Mouse (Mus musculus): Measurements from ENCODE around the gene Dlgap3. TPM values are rescaled to one million over a fixed set of nuclear protein-coding genes. Genes with fewer than 3 reads are reported as not detected.

Dlgap3 gene
- polyA plus RNA-seq, 1 experiment from 2014 or later: 0.24 TPM

DNA sequence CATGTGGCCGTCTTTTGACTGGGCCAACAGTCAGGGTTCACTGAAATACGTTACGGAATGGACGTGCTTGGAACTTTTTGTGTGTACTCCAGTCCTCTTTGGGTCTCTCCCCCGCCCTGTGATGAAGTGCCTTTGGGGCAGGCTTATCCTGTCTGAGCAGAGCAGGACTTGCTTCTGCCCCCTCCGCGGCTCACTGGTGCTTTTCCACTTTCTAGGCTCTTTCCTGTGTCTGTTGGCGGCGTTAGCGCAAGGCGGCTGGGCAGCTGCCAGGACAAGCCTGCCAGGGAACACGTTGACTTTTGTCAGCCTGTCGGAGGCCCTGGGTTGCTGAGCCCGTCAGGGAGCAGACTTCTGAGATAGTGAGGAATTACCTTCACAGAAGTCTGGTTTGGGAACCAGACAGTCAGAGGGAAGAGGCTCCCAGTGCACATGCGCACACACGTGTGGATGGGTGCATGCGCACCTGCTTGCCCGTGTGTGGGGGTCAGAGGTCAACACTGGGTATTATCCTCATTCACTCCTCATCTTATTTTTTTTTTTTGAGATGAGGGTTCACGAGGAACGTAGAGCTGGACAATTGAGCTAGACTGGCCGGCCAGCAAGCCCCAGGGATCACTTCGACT is 83.1 kb downstream of the Dlgap3 start:
- 47% methylated on average over 22 of the region's 22 CpGs for WGBS (ENCODE audit: insufficient replicate concordance)
- Histone ChIP-seq H3K4me1 (ENCODE audit: control insufficient read depth, low read depth, low read length) (no peaks in the 10 kb centered on the region), H3K4me3 (ENCODE audit: low read depth, low read length) (no peak overlapping the region), H3K9me3 (replicated peaks; ENCODE audit: control insufficient read depth, low read length) (no peaks in the 10 kb centered on the region), H3K9ac (ENCODE audit: low read depth, low read length) (no peak overlapping the region), H3K27ac (ENCODE audit: low read length) (no peak overlapping the region), H3K4me2 (ENCODE audit: low read depth, low read length) (no peak overlapping the region), H3K36me3 (ENCODE audit: control insufficient read depth, insufficient read depth) (peaks cover 2% of the 10 kb centered on the region), H3K27me3 (ENCODE audit: control insufficient read depth, insufficient read depth, low read depth, low read length) (no peaks in the 10 kb centered on the region; the same call in 1 of the 2 replicates)
- no peak for ATAC-seq (ENCODE audit: low read depth)

DNA sequence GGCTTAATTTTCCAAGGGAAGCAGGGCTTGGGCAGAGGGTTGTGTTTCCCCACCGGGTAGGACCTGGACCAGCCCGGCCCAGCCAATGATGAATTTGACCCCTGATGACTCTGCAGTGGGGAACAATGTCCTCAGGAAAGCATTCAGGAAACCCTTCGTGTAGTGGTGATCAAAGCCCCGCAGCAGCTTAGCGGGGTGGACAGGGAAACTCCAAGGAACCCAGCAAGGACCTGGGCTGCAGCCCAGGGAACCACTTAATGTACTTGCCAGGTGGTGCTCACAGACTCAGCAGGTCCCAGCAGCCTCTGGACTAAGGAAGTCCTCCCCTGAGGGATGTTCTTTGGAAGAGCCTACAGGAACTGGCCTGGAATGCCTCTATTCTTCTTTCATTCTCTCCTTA is 87.7 kb downstream of the Dlgap3 start:
- no peaks in the 10 kb centered on the region for H3K9me3 ChIP-seq (replicated peaks; ENCODE audit: control insufficient read depth, low read length)
- 24% methylated on average over 5 of the region's 5 CpGs for WGBS (ENCODE audit: insufficient replicate concordance)
- H3K9ac ChIP-seq (ENCODE audit: low read depth, low read length): no peak overlapping the region
- no peaks in the 10 kb centered on the region; the same call in 1 of the 2 replicates for H3K27me3 ChIP-seq (ENCODE audit: control insufficient read depth, insufficient read depth, low read depth, low read length)
- H3K36me3 ChIP-seq (ENCODE audit: control insufficient read depth, insufficient read depth): no peaks in the 10 kb centered on the region
- no peak for ATAC-seq (ENCODE audit: low read depth)
- H3K4me1 ChIP-seq (ENCODE audit: control insufficient read depth, low read depth, low read length): no peaks in the 10 kb centered on the region
- H3K27ac ChIP-seq (ENCODE audit: low read length): no peak overlapping the region
- no peak overlapping the region for H3K4me3 ChIP-seq (ENCODE audit: low read depth, low read length)
- H3K4me2 ChIP-seq (ENCODE audit: low read depth, low read length): no peak overlapping the region

DNA sequence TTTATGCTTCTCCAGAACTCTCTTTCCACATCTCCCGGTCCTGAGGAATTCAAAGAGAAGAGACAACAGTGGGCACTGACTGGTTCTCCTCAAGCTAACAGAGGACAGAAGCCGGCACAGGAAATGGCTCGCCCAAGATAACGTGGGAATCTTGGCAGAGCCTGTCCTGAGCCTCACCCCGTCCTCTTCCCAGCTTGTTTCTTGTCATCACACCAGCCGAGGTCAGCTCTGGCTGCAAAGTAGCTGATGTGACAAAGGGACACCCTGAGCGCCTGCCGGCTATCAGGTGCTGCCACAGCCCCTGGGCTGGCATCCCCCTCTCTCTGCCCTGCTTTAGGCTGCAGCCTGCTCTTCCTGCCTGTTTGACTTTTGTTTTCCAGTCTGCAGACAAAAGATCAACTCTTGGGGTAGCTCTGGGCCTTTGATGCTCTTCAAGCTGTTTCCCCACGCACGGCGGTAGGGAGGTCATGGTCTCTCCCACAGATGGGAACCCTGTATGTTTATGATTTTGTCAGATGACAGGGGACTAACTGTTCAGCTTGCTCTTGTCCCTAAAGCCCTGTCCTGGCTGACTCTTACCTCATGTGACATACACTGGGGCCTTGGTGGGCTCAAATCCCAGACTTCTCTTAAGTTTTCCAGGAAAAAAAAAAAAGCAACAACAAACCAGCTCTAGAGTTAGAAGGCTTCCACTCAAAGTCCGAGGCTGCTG is 89.3 kb downstream of the Dlgap3 start:
- ATAC-seq (ENCODE audit: low read depth): 0 out of 2 replicates have a peak, but pooled peaks have one; percentile 13
- H3K4me2 ChIP-seq (ENCODE audit: low read depth, low read length): no peak overlapping the region
- H3K9ac ChIP-seq (ENCODE audit: low read depth, low read length): no peak overlapping the region
- H3K36me3 ChIP-seq (ENCODE audit: control insufficient read depth, insufficient read depth): no peaks in the 10 kb centered on the region
- no peaks in the 10 kb centered on the region for H3K27me3 ChIP-seq (ENCODE audit: control insufficient read depth, insufficient read depth, low read depth, low read length)
- H3K4me1 ChIP-seq (ENCODE audit: control insufficient read depth, low read depth, low read length): no peaks in the 10 kb centered on the region
- no peak overlapping the region for H3K4me3 ChIP-seq (ENCODE audit: low read depth, low read length)
- WGBS (ENCODE audit: insufficient replicate concordance): 28% methylated on average over 12 of the region's 12 CpGs
- no peak overlapping the region for H3K27ac ChIP-seq (ENCODE audit: low read length)
- no peaks in the 10 kb centered on the region for H3K9me3 ChIP-seq (replicated peaks; ENCODE audit: control insufficient read depth, low read length)

DNA sequence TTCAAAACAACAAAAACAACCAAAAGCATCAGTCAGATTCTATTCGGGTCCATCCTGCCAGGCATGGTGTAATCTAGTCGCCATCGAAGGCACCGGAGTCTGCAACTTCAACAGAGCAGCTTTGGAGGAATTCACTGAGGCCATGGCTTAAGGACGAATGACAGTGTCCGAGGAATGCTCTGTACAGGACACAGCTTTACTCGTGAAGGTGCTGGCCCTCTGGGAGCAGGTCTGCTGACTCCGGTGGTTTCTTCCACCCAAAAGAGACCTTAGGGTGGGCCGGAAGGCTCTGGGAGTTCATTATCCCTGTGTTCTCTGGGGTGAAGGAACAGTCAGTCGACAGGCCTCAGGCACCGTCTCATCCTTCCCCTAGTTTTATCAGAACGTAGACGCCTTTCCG is 92.6 kb downstream of the Dlgap3 start:
- no peak for ATAC-seq (ENCODE audit: low read depth)
- H3K36me3 ChIP-seq (ENCODE audit: control insufficient read depth, insufficient read depth): no peaks in the 10 kb centered on the region
- H3K4me1 ChIP-seq (ENCODE audit: control insufficient read depth, low read depth, low read length): no peaks in the 10 kb centered on the region
- WGBS (ENCODE audit: insufficient replicate concordance): 70% methylated on average over 14 of the region's 14 CpGs
- H3K9ac ChIP-seq (ENCODE audit: low read depth, low read length): no peak overlapping the region
- no peaks in the 10 kb centered on the region for H3K27me3 ChIP-seq (ENCODE audit: control insufficient read depth, insufficient read depth, low read depth, low read length)
- no peak overlapping the region for H3K4me2 ChIP-seq (ENCODE audit: low read depth, low read length)
- no peak overlapping the region for H3K27ac ChIP-seq (ENCODE audit: low read length)
- H3K9me3 ChIP-seq (replicated peaks; ENCODE audit: control insufficient read depth, low read length): no peaks in the 10 kb centered on the region
- no peak overlapping the region for H3K4me3 ChIP-seq (ENCODE audit: low read depth, low read length)

DNA sequence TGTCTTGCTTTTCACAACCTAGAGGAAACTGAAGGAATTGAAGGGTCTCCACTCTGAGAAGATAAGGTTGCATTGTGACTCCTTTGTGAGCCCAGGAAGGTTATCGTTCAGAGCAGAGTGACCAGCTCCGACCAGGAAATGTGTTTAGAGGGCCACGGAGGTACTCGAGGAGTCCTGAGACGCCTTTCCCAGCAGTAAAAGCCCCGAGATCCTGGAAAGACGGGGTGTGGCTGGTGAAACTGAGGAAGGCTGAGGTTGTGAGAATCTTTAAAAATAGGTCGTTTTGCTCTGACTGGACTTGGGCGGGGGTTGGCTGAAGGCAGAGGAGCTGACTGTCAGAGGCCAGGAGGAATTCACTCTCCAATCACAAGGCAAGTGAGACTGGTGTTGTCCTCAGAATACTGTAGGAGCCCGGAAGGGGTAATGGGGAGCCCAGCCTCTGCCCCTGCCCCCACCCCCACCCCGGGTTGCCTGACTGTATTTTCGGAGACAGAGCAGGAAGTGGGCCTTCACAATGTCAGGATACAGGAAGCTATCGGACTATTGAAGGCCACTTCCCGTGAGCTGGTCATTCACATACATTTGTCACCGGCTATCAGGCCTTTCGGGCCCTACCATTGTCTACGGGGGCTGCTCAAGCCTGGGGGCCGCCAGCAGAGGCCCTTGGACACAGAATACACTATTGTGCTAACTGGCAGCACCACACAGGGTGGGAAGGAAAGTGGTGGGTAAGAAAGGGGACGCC is 94.6 kb downstream of the Dlgap3 start:
- Histone ChIP-seq H3K4me1 (ENCODE audit: control insufficient read depth, low read depth, low read length) (no peaks in the 10 kb centered on the region), H3K9me3 (replicated peaks; ENCODE audit: control insufficient read depth, low read length) (no peaks in the 10 kb centered on the region), H3K4me3 (ENCODE audit: low read depth, low read length) (no peak overlapping the region), H3K9ac (ENCODE audit: low read depth, low read length) (no peak overlapping the region), H3K4me2 (ENCODE audit: low read depth, low read length) (no peak overlapping the region), H3K27me3 (ENCODE audit: control insufficient read depth, insufficient read depth, low read depth, low read length) (no peaks in the 10 kb centered on the region), H3K36me3 (ENCODE audit: control insufficient read depth, insufficient read depth) (no peaks in the 10 kb centered on the region), H3K27ac (ENCODE audit: low read length) (no peak overlapping the region)
- WGBS (ENCODE audit: insufficient replicate concordance): 28% methylated on average over 19 of the region's 19 CpGs
- ATAC-seq (ENCODE audit: low read depth): peak; percentile 63

DNA sequence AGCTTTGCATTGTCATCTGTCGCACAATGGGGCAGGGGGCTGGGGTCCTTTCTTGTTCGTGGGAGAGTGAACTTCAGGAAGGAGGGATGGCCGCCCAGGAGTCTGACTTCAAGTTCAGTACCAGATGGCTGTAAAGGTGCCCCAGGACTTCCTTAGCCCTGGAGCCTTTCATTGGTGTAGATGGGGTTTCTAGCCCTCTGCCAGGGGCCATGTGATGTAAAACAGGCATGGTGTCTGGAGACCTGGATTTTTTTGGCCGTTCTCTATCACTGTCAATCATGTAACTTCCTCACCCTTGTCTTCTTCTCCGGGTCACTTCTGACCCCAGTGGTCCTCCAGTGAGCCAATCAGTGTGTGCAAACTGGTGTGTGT is 95.2 kb downstream of the Dlgap3 start:
- Histone ChIP-seq H3K36me3 (ENCODE audit: control insufficient read depth, insufficient read depth) (no peaks in the 10 kb centered on the region), H3K27me3 (ENCODE audit: control insufficient read depth, insufficient read depth, low read depth, low read length) (no peaks in the 10 kb centered on the region), H3K4me1 (ENCODE audit: control insufficient read depth, low read depth, low read length) (no peaks in the 10 kb centered on the region), H3K9me3 (replicated peaks; ENCODE audit: control insufficient read depth, low read length) (no peaks in the 10 kb centered on the region), H3K4me2 (ENCODE audit: low read depth, low read length) (no peak overlapping the region), H3K9ac (ENCODE audit: low read depth, low read length) (no peak overlapping the region), H3K27ac (ENCODE audit: low read length) (no peak overlapping the region), H3K4me3 (ENCODE audit: low read depth, low read length) (no peak overlapping the region)
- ATAC-seq (ENCODE audit: low read depth): no peak
- 31% methylated on average over 5 of the region's 5 CpGs for WGBS (ENCODE audit: insufficient replicate concordance)

DNA sequence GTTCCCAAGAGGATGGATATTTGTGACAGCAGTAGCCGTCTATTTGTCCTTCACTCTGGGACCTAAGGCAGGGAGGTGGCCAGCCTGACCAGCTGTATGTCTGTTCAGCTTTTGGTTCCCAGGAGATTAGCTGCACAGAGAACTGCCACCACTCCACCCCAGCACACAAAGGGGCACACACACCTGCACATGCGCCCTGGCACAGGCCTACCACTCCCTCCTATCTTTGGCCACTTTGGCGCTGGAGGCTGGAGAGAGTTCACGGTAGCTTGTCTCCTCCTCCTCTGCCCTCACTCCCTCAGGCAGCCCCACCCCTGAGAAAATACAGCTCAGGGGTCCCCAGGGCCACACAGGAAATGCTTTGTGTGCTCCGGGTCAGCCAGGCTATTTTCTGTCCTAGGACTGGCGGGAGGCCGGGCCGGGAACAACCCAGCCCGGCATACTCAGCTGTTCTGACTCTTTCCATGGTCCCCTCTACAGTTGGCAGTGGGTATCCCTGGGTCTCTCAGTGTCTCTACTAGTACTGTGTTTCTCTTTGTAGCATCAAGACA is 109.5 kb downstream of the Dlgap3 start:
- H3K4me3 ChIP-seq (ENCODE audit: low read depth, low read length): no peak overlapping the region
- no peaks in the 10 kb centered on the region for H3K9me3 ChIP-seq (replicated peaks; ENCODE audit: control insufficient read depth, low read length)
- no peaks in the 10 kb centered on the region for H3K36me3 ChIP-seq (ENCODE audit: control insufficient read depth, insufficient read depth)
- no peak overlapping the region for H3K27ac ChIP-seq (ENCODE audit: low read length)
- WGBS (ENCODE audit: insufficient replicate concordance): 37% methylated on average over 9 of the region's 9 CpGs
- no peaks in the 10 kb centered on the region for H3K27me3 ChIP-seq (ENCODE audit: control insufficient read depth, insufficient read depth, low read depth, low read length)
- peak; percentile 24; the same call in 1 of the 2 replicates for ATAC-seq (ENCODE audit: low read depth)
- H3K4me1 ChIP-seq (ENCODE audit: control insufficient read depth, low read depth, low read length): no peaks in the 10 kb centered on the region
- H3K9ac ChIP-seq (ENCODE audit: low read depth, low read length): no peak overlapping the region
- no peak overlapping the region for H3K4me2 ChIP-seq (ENCODE audit: low read depth, low read length)

DNA sequence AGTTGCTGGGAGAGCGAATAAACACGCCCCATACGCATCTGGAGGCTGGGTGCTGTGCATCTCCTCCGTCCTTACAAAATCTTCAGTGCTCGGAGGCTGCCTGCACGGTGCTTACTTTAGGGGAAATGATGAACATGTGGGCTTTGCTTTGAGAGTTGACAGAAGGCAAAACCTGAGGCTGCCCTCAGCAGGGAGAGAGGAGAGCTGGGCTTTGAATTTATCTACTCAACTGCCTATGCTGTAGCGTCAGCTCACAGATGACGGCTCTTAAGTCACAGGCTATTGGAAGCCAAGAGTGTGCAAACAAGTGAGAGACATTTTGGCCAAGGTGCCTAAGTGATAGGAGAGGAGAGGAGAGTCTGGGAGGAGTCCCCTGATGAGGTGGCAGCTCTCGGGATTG is 110.2 kb downstream of the Dlgap3 start:
- H3K4me1 ChIP-seq (ENCODE audit: control insufficient read depth, low read depth, low read length): no peaks in the 10 kb centered on the region
- H3K9me3 ChIP-seq (replicated peaks; ENCODE audit: control insufficient read depth, low read length): no peaks in the 10 kb centered on the region
- WGBS (ENCODE audit: insufficient replicate concordance): 68% methylated on average over 9 of the region's 9 CpGs
- H3K27ac ChIP-seq (ENCODE audit: low read length): no peak overlapping the region
- ATAC-seq (ENCODE audit: low read depth): no peak
- H3K27me3 ChIP-seq (ENCODE audit: control insufficient read depth, insufficient read depth, low read depth, low read length): no peaks in the 10 kb centered on the region
- H3K36me3 ChIP-seq (ENCODE audit: control insufficient read depth, insufficient read depth): no peaks in the 10 kb centered on the region
- H3K4me2 ChIP-seq (ENCODE audit: low read depth, low read length): no peak overlapping the region
- no peak overlapping the region for H3K4me3 ChIP-seq (ENCODE audit: low read depth, low read length)
- no peak overlapping the region for H3K9ac ChIP-seq (ENCODE audit: low read depth, low read length)

Measured in liver, embryonic 16.5 days (tissue).